Mouse (Mus musculus) liver, embryonic 14.5 days (tissue): ENCODE data around the gene Ifna11. TPM values are rescaled to one million over a fixed set of nuclear protein-coding genes. Genes with fewer than 3 reads are reported as not detected.
"Not testable (repeated sequence)": the region's sequence is repeated elsewhere in the genome, so short reads cannot be mapped to it uniquely, and the experiment has no call there.

Experiments
- ATAC-seq: fragments of 200-750 bp; cut with Nextera tagmentation; 2 replicates; pipeline ENCODE4 v1.8.0; 2017; ENCODE audit warnings: moderate number of reproducible peaks, mild to moderate bottlenecking, moderate library complexity; ENCODE audit not compliant: insufficient read depth
- DNase-seq, 3 experiments: peaks; one replicate each; pipeline ENCODE4 v3.0.0-alpha.2; 2012 to 2013; ENCODE audit warnings: low read depth in 3 of 3, low spot score in 3 of 3
- H3K27ac ChIP-seq: fragments of 300-500 bp; sonication (generic); 2 replicates; pipeline ENCODE4 v1.5.1; 2014; ENCODE audit warnings: moderate library complexity, mild to moderate bottlenecking, control low read depth, inconsistent platforms
- H3K27me3 ChIP-seq: fragments of 300-500 bp; sonication (generic); 2 replicates; pipeline ENCODE4 v1.6.1; 2014; ENCODE audit warnings: mild to moderate bottlenecking, low read length, moderate library complexity; ENCODE audit not compliant: control insufficient read depth, insufficient read depth
- H3K36me3 ChIP-seq: fragments of 300-500 bp; sonication (generic); replicated peaks from 2 replicates; pipeline ENCODE4 v1.6.1; 2014; ENCODE audit warnings: low read depth; ENCODE audit not compliant: control insufficient read depth, insufficient read depth
- H3K4me1 ChIP-seq, 2 experiments: fragments of 200-500 bp in 1 of 2; fragments of 300-500 bp in 1 of 2; sonication (generic) in 1 of 2; replicated peaks; 2 replicates each; pipeline ENCODE4 v1.6.1; 2012 to 2014; ENCODE audit warnings: antibody characterized with exemption in 1 of 2, inconsistent platforms in 1 of 2, low read length in 1 of 2; ENCODE audit not compliant: control insufficient read depth in 2 of 2, insufficient read depth in 2 of 2
- H3K4me2 ChIP-seq: fragments of 300-500 bp; sonication (generic); 2 replicates; pipeline ENCODE4 v1.6.1; 2014; ENCODE audit warnings: low read depth, mild to moderate bottlenecking, control low read depth, moderate library complexity
- H3K4me3 ChIP-seq, 2 experiments: fragments of 200-500 bp in 1 of 2; fragments of 300-500 bp in 1 of 2; sonication (generic) in 1 of 2; 2 replicates each; pipeline ENCODE4 v1.5.1; 2012 to 2014; ENCODE audit warnings: low read depth in 2 of 2, low read length in 2 of 2, mild to moderate bottlenecking in 2 of 2, control low read depth in 1 of 2, inconsistent platforms in 1 of 2, moderate library complexity in 1 of 2; ENCODE audit not compliant: insufficient read depth in 1 of 2
- H3K9ac ChIP-seq: fragments of 300-500 bp; sonication (generic); replicated peaks from 2 replicates; pipeline ENCODE4 v1.6.1; 2014; ENCODE audit warnings: mild to moderate bottlenecking, control low read depth, moderate library complexity
- H3K9me3 ChIP-seq: fragments of 300-500 bp; sonication (generic); 2 replicates; pipeline ENCODE4 v1.6.1; 2016; ENCODE audit warnings: low read length, mixed read lengths; ENCODE audit not compliant: control insufficient read depth
- CTCF ChIP-seq: IDR thresholded peaks from 2 replicates; pipeline ENCODE4 v1.5.1; 2016; ENCODE audit warnings: antibody characterized with exemption, low read depth, control low read depth
- EP300 ChIP-seq: IDR thresholded peaks from 2 replicates; pipeline ENCODE4 v1.6.1; 2016; ENCODE audit warnings: antibody characterized with exemption, low read depth
- WGBS: fragments of 180-500 bp; shearing (Covaris S2); extraction: QIAGEN DNeasy Blood & Tissue Kit; methylation state at CpG from one replicate; pipeline ENCODE4 v1.1.7; 2014; ENCODE audit not compliant: insufficient replicate concordance; 5-methylcytosine and 5-hydroxymethylcytosine counted together
- polyA plus RNA-seq, 2 experiments: library from polyadenylated mRNA; depleted of rRNA in 1 of 2; stranded (reverse) in 1 of 2; unstranded in 1 of 2; fragments of >200 nt; fragmentation: Nextera tagmentation in 1 of 2; extraction: Ambion mirVana in 1 of 2; gene quantifications; 2 replicates each; pipeline versions ENCODE4 v1.2.1 to v1.2.3; 2012 to 2014

Gene Ifna11
- polyA plus RNA-seq (2012; rRNA removed) (not detected in 2 replicates), polyA plus RNA-seq (2014; fragmentation: Nextera tagmentation; extraction: Ambion mirVana) (not detected in 2 replicates)

DNA sequence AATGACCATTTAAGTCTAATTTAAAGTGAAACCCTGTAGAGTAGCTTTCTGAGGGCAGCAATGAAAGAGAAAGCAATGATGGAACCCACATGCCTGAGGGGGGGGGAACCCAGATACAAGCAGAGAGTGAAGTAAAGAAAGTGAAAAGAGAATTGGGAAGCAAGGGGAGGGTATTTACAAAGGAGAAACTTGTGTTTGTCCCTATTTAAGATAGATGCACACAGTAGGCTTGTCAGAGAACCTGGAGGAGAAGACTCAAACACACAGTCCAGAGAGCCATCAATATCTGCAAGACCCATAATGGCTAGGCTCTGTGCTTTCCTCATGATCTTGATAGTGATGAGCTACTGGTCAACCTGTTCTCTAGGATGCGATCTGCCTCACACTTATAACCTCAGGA, at the start of gene Ifna11:
Ifna11 (plus strand) TSS at position 301 of the 400 bp plus-strand sequence.
- no peak for DNase-seq
- H3K9me3 ChIP-seq = no peaks in the 10 kb centered on the region
- H3K4me1 ChIP-seq = no peaks in the 10 kb centered on the region
- no peak within 1 kb of the TSS for H3K4me3 ChIP-seq
- H3K36me3 ChIP-seq = no peaks in the 10 kb centered on the region
- 70% methylated on average over 1 of the region's 1 CpGs for WGBS
- H3K4me2 ChIP-seq = no peak within 1 kb of the TSS
- H3K9ac ChIP-seq = no peak within 1 kb of the TSS
- H3K27me3 ChIP-seq = no peaks in the 10 kb centered on the region
- TF ChIP-seq EP300 (no peak), CTCF (no peak)
- H3K27ac ChIP-seq = no peak within 1 kb of the TSS
- ATAC-seq = no peak

DNA sequence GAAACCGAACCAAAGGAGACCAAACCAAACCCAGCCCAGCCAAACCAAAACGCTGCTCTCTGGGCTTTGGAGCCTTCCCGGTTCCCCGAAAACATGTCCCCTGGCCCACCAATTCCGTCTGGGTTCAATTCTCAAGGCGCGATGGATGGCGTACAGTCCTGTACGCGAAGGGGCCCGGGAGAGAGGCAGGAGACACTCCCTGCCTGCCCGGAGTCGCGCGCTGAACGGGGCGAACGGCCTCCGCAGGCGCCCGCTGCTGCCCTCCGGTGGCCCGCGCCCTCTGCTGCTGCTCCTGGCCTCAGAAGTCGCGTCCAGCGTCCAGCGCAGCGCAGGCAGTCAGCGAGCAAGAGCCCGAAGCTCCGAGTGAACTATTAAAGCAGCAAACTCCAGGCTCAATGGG, 46.2 kb upstream of the Ifna11 start, which contains the start of gene Gm13290:
Gm13290 (plus strand) TSS at position 301 of the 400 bp plus-strand sequence.
- ATAC-seq, DNase-seq, H3K9me3 ChIP-seq, H3K27me3 ChIP-seq, H3K9ac ChIP-seq, H3K27ac ChIP-seq, H3K4me2 ChIP-seq, H3K4me3 ChIP-seq, H3K4me1 ChIP-seq, H3K36me3 ChIP-seq: not testable (repeated sequence)
- no CpG with 5 or more reads among the region's 32 CpGs for WGBS

DNA sequence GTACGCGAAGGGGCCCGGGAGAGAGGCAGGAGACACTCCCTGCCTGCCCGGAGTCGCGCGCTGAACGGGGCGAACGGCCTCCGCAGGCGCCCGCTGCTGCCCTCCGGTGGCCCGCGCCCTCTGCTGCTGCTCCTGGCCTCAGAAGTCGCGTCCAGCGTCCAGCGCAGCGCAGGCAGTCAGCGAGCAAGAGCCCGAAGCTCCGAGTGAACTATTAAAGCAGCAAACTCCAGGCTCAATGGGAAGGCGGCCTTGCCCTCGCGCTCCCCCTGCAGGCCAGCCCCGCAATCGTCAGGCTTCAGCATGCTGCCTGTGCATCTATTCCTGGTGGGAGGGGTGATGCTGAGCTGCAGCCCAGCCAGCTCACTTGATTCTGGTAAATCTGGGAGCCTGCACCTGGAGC, 43.1 kb upstream of the Ifna11 start, which contains the start of gene Gm13289:
Gm13289 (plus strand) TSS at position 301 of the 400 bp plus-strand sequence.
- no CpG with 5 or more reads among the region's 29 CpGs for WGBS
- ATAC-seq, H3K4me3 ChIP-seq, H3K4me1 ChIP-seq, H3K36me3 ChIP-seq, H3K9me3 ChIP-seq, H3K27me3 ChIP-seq, H3K27ac ChIP-seq, H3K4me2 ChIP-seq, H3K9ac ChIP-seq, DNase-seq: not testable (repeated sequence)

DNA sequence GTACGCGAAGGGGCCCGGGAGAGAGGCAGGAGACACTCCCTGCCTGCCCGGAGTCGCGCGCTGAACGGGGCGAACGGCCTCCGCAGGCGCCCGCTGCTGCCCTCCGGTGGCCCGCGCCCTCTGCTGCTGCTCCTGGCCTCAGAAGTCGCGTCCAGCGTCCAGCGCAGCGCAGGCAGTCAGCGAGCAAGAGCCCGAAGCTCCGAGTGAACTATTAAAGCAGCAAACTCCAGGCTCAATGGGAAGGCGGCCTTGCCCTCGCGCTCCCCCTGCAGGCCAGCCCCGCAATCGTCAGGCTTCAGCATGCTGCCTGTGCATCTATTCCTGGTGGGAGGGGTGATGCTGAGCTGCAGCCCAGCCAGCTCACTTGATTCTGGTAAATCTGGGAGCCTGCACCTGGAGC, 40.2 kb upstream of the Ifna11 start, which contains the start of gene Gm13272:
Gm13272 (plus strand) TSS at position 301 of the 400 bp plus-strand sequence.
- H3K4me3 ChIP-seq, ATAC-seq, H3K36me3 ChIP-seq, H3K27me3 ChIP-seq, DNase-seq, H3K27ac ChIP-seq, H3K4me2 ChIP-seq, H3K4me1 ChIP-seq, H3K9me3 ChIP-seq, H3K9ac ChIP-seq: not testable (repeated sequence)
- no CpG with 5 or more reads among the region's 29 CpGs for WGBS

DNA sequence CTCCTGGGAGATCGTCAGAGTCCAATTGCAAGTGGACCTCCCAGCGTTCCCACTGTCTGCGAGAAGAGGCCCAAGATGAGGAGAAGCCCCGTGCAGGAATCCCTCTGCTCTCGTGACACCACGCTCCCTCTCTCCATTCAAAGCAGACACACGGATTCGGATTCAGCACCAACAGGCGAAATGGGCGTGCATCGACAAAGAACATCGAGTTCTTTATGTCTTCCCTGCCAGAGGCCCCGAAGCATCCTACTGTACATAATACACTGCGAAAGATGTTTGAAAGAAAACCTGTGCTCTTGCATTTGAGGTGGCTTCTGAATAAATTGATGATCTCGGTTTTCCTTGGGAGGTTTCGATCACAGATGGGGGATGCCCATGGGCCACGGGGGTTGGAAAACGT, 39.4 kb upstream of the Ifna11 start:
- not testable (repeated sequence) for H3K4me2 ChIP-seq, ATAC-seq, H3K4me1 ChIP-seq, H3K36me3 ChIP-seq, H3K27me3 ChIP-seq, DNase-seq, H3K9me3 ChIP-seq, H3K9ac ChIP-seq, H3K4me3 ChIP-seq, H3K27ac ChIP-seq
- 33% methylated on average over 15 of the region's 18 CpGs for WGBS

DNA sequence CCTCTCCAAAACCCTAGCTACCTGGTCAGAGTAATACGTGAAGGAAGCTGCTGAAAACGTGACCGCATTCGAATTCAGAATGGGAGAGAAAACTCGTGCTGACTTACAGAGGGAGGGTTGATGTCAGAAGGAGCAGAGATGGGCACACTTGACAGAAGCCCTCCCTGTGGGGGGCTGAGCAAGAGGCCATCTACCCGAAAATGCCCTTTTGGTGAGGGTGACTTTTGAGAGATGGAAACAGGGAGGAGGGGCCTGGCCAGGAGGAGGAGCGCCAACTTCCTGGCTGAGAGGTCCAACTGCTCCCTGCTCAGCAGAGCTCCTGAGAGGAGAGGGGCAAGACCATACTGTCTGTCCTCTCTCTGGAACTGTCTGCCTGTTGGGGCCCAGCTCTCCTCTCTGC, 37.9 kb upstream of the Ifna11 start, which contains the start of gene Ifnz:
Ifnz (plus strand) TSS at position 301 of the 400 bp plus-strand sequence.
- WGBS = 10% methylated on average over 3 of the region's 7 CpGs
- H3K9ac ChIP-seq, H3K36me3 ChIP-seq, H3K27ac ChIP-seq, H3K9me3 ChIP-seq, H3K4me1 ChIP-seq, ATAC-seq, H3K27me3 ChIP-seq, DNase-seq: not testable (repeated sequence)
- Histone ChIP-seq H3K4me2 (peak within 1 kb of the TSS; percentile 33), H3K4me3 (peak within 1 kb of the TSS in 1 of 2 experiments; percentile 49; a peak in 2 of 4 replicates)

DNA sequence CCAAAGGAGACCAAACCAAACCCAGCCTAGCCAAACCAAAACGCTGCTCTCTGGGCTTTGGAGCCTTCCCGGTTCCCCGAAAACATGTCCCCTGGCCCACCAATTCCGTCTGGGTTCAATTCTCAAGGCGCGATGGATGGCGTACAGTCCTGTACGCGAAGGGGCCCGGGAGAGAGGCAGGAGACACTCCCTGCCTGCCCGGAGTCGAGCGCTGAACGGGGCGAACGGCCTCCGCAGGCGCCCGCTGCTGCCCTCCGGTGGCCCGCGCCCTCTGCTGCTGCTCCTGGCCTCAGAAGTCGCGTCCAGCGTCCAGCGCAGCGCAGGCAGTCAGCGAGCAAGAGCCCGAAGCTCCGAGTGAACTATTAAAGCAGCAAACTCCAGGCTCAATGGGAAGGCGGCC, 37.4 kb upstream of the Ifna11 start:
- 2% methylated on average over 9 of the region's 31 CpGs for WGBS
- ATAC-seq, H3K4me1 ChIP-seq, H3K9me3 ChIP-seq, H3K36me3 ChIP-seq, H3K9ac ChIP-seq, H3K27ac ChIP-seq, DNase-seq, H3K27me3 ChIP-seq: not testable (repeated sequence)
- Histone ChIP-seq H3K4me3 (peak overlapping the region in 1 of 2 experiments; percentile 49; a peak in 2 of 4 replicates), H3K4me2 (peak overlapping the region; percentile 33)

DNA sequence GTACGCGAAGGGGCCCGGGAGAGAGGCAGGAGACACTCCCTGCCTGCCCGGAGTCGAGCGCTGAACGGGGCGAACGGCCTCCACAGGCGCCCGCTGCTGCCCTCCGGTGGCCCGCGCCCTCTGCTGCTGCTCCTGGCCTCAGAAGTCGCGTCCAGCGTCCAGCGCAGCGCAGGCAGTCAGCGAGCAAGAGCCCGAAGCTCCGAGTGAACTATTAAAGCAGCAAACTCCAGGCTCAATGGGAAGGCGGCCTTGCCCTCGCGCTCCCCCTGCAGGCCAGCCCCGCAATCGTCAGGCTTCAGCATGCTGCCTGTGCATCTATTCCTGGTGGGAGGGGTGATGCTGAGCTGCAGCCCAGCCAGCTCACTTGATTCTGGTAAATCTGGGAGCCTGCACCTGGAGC, 34.4 kb upstream of the Ifna11 start, which contains the start of gene Gm13276:
Gm13276 (plus strand) TSS at position 301 of the 400 bp plus-strand sequence.
- H3K36me3 ChIP-seq, H3K9ac ChIP-seq, H3K27me3 ChIP-seq, ATAC-seq, H3K4me1 ChIP-seq, H3K4me2 ChIP-seq, DNase-seq, H3K9me3 ChIP-seq, H3K4me3 ChIP-seq, H3K27ac ChIP-seq: not testable (repeated sequence)
- WGBS = no CpG with 5 or more reads among the region's 27 CpGs
